Mouse (Mus musculus) c-Kit-positive CD71-positive TER-119-positive erythroid progenitor cells, embryonic 14.5 days (primary cell): ENCODE data around the gene Rnf207.
A peak's percentile ranks its signal among the peaks of the same experiment; 100 is the strongest.

Experiments
- DNase-seq: peaks from one replicate; pipeline ENCODE4 v3.0.0-alpha.2; 2013; ENCODE audit warnings: low spot score

The Rnf207 gene

GRCm38 (mm10) chr4:152328691-152329090, 9.9 kb upstream of the Rnf207 start:
- DNase-seq: peak; percentile 47

- DNase-seq: no peak
Observed at GRCm38 (mm10) chr4:152326543-152326942, 7.8 kb upstream of the Rnf207 start.

GRCm38 (mm10) chr4:152325574-152326411, 7.0 kb upstream of the Rnf207 start, which contains the start of gene Rpl22:
Rpl22 (plus strand) TSS chr4:152325742.
- peak; percentile 94 for DNase-seq

- no peak for DNase-seq
Observed at GRCm38 (mm10) chr4:152324641-152325562, 6.1 kb upstream of the Rnf207 start.

GRCm38 (mm10) chr4:152321464-152321863, 2.7 kb upstream of the Rnf207 start:
- DNase-seq: no peak

GRCm38 (mm10) chr4:152317631-152318033, 1.2 kb downstream of the Rnf207 start:
- DNase-seq: no peak

GRCm38 (mm10) chr4:152315498-152316213, 3.1 kb downstream of the Rnf207 start:
- no peak for DNase-seq

- DNase-seq: no peak
Observed at GRCm38 (mm10) chr4:152313934-152314333, 4.9 kb downstream of the Rnf207 start.

GRCm38 (mm10) chr4:152313211-152313632, 5.6 kb downstream of the Rnf207 start:
- no peak for DNase-seq

- no peak for DNase-seq
Observed at GRCm38 (mm10) chr4:152312186-152312585, 6.6 kb downstream of the Rnf207 start.

- no peak for DNase-seq
Observed at GRCm38 (mm10) chr4:152307542-152307941, 11.3 kb downstream of the Rnf207 start.

- DNase-seq: no peak
Observed at GRCm38 (mm10) chr4:152305991-152306390, 12.8 kb downstream of the Rnf207 start.

- DNase-seq: no peak
Observed at GRCm38 (mm10) chr4:152304685-152305084, 14.1 kb downstream of the Rnf207 start.

GRCm38 (mm10) chr4:152303172-152303571, 15.6 kb downstream of the Rnf207 start:
- DNase-seq: no peak

GRCm38 (mm10) chr4:152302012-152302411, 16.8 kb downstream of the Rnf207 start:
- DNase-seq: no peak

GRCm38 (mm10) chr4:152300375-152300774, 18.4 kb downstream of the Rnf207 start:
- DNase-seq: no peak

GRCm38 (mm10) chr4:152298836-152299235, 20.0 kb downstream of the Rnf207 start:
- DNase-seq: no peak

- DNase-seq: peak; percentile 99
Observed at GRCm38 (mm10) chr4:152296874-152297861, 21.6 kb downstream of the Rnf207 start, which contains the start of gene Icmt. Icmt (plus strand) TSS chr4:152297227.

- no peak for DNase-seq
Observed at GRCm38 (mm10) chr4:152296371-152296770, 22.4 kb downstream of the Rnf207 start.

- DNase-seq: peak; percentile 52
Observed at GRCm38 (mm10) chr4:152295916-152296315, 22.9 kb downstream of the Rnf207 start.
